Mouse (Mus musculus): ENCODE measurements around the gene Tmem106a.

- TF ChIP-seq CTCF (IDR thresholded peaks at IDR 0.05; ENCODE audit: low read depth, low read length), result no peak
- TF ChIP-seq POLR2A (IDR thresholded peaks at IDR 0.05; ENCODE audit: borderline replicate concordance, low read depth, low read length), result no peak
These were observed 3.8 kb downstream of the Tmem106a start for GRCm38 (mm10) chr11:101585805-101586204.
